Mouse (Mus musculus) neural tube, embryonic 15.5 days (tissue): ENCODE data around the gene Hmg20b. TPM values are rescaled to one million over a fixed set of nuclear protein-coding genes. Genes with fewer than 3 reads are reported as not detected.
A peak's percentile ranks its signal among the peaks of the same experiment; 100 is the strongest.

Experiments used
- ATAC-seq: fragments of 200-750 bp; cut with Nextera tagmentation; 2 replicates; pipeline ENCODE4 v1.8.0; 2017; ENCODE audit warnings: mild to moderate bottlenecking, moderate TSS enrichment, moderate library complexity; ENCODE audit not compliant: low FRiP score
- H3K27ac ChIP-seq: fragments of 300-500 bp; sonication (generic); replicated peaks from 2 replicates; pipeline ENCODE4 v1.5.1; 2015; ENCODE audit warnings: mild to moderate bottlenecking, inconsistent platforms
- H3K27me3 ChIP-seq: fragments of 300-500 bp; sonication (generic); replicated peaks from 2 replicates; pipeline ENCODE4 v1.6.1; 2015; ENCODE audit warnings: inconsistent platforms
- H3K36me3 ChIP-seq: fragments of 300-500 bp; sonication (generic); 2 replicates; pipeline ENCODE4 v1.6.1; 2015; ENCODE audit warnings: inconsistent platforms
- H3K4me1 ChIP-seq: fragments of 300-500 bp; sonication (generic); 2 replicates; pipeline ENCODE4 v1.6.1; 2015; ENCODE audit warnings: inconsistent platforms
- H3K4me2 ChIP-seq: fragments of 300-500 bp; sonication (generic); 2 replicates; pipeline ENCODE4 v1.6.1; 2015; ENCODE audit warnings: inconsistent platforms, mild to moderate bottlenecking, moderate library complexity
- H3K4me3 ChIP-seq: fragments of 300-500 bp; sonication (generic); replicated peaks from 2 replicates; pipeline ENCODE4 v1.5.1; 2015; ENCODE audit warnings: mild to moderate bottlenecking, inconsistent platforms
- H3K9ac ChIP-seq: fragments of 300-500 bp; sonication (generic); replicated peaks from 2 replicates; pipeline ENCODE4 v1.6.1; 2015; ENCODE audit warnings: mild to moderate bottlenecking, inconsistent platforms
- H3K9me3 ChIP-seq: fragments of 300-500 bp; sonication (generic); replicated peaks from 2 replicates; pipeline ENCODE4 v1.6.1; 2016; ENCODE audit warnings: inconsistent platforms
- WGBS: fragments of 180-500 bp; shearing (Covaris S2); methylation state at CpG from one replicate; pipeline ENCODE4 v1.1.7; 2015; ENCODE audit warnings: mixed read lengths; 5-methylcytosine and 5-hydroxymethylcytosine counted together
- polyA plus RNA-seq: library from polyadenylated mRNA; unstranded; fragments of >200 nt; fragmentation: Nextera tagmentation; extraction: Ambion mirVana; gene quantifications from 2 replicates; pipeline ENCODE4 v1.2.1, GENCODE M21; 2015

Gene Hmg20b
- polyA plus RNA-seq, 1 experiment from 2014 or later, result 31.0 TPM

DNA sequence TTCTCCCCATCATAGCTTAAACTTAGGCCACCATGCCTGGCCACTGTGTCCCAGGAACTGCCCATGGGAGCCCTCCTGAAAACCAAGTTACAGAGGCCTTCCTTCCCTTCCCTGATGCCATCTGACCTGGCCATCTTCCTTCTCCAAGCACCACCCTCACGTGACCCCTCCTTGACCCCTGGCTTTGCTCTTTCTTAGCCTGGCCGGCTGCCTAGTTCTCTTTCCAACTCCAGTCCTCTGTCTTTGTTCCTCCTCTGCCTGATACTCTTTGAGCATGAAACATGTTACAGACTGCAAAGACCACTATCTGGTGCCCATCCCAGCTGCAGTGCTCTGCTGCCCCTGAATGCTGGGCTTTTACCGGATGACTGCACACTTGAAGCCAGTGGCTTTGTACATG lies 39.1 kb upstream of the Hmg20b start:
- peak overlapping the region; percentile 3; the same call in 1 of the 2 replicates for H3K27ac ChIP-seq
- peaks cover 48% of the 10 kb centered on the region for H3K4me1 ChIP-seq
- 0 out of 2 replicates have a peak overlapping the region, but pooled peaks have one; percentile 0 for H3K9ac ChIP-seq
- H3K9me3 ChIP-seq, result no peaks in the 10 kb centered on the region
- no peak for ATAC-seq
- H3K4me3 ChIP-seq, result no peak overlapping the region
- H3K4me2 ChIP-seq, result no peak overlapping the region
- WGBS, result 49% methylated on average over 3 of the region's 3 CpGs
- peaks cover 35% of the 10 kb centered on the region for H3K36me3 ChIP-seq
- no peaks in the 10 kb centered on the region for H3K27me3 ChIP-seq

GRCm38 (mm10) chr10:81388505-81389055 lies 38.3 kb upstream of the Hmg20b start, which contains the start of gene Gm48552:
Gm48552 (plus strand) TSS chr10:81389005.
- Histone ChIP-seq H3K9ac (0 out of 2 replicates have a peak within 1 kb of the TSS, but pooled peaks have one; percentile 0), H3K27ac (peak within 1 kb of the TSS; percentile 3; the same call in 1 of the 2 replicates), H3K36me3 (peaks cover 35% of the 10 kb centered on the region), H3K27me3 (no peaks in the 10 kb centered on the region), H3K4me1 (peaks cover 42% of the 10 kb centered on the region), H3K4me3 (no peak within 1 kb of the TSS), H3K9me3 (no peaks in the 10 kb centered on the region), H3K4me2 (no peak within 1 kb of the TSS)
- ATAC-seq, result no peak
- WGBS, result 88% methylated on average over 5 of the region's 5 CpGs

GRCm38 (mm10) chr10:81387716-81388115 lies 37.4 kb upstream of the Hmg20b start:
- ATAC-seq, result no peak
- no peak overlapping the region for H3K4me2 ChIP-seq
- H3K36me3 ChIP-seq, result peaks cover 35% of the 10 kb centered on the region
- 95% methylated on average over 20 of the region's 20 CpGs for WGBS
- H3K4me1 ChIP-seq, result peaks cover 34% of the 10 kb centered on the region
- no peak overlapping the region for H3K9ac ChIP-seq
- no peak overlapping the region for H3K27ac ChIP-seq
- H3K27me3 ChIP-seq, result no peaks in the 10 kb centered on the region
- no peaks in the 10 kb centered on the region for H3K9me3 ChIP-seq
- no peak overlapping the region for H3K4me3 ChIP-seq

GRCm38 (mm10) chr10:81385603-81386306 lies 35.5 kb upstream of the Hmg20b start:
- Histone ChIP-seq H3K9me3 (no peaks in the 10 kb centered on the region), H3K4me1 (peaks cover 34% of the 10 kb centered on the region), H3K27ac (no peak overlapping the region), H3K36me3 (peaks cover 29% of the 10 kb centered on the region), H3K9ac (peak overlapping the region; percentile 79), H3K4me3 (peak overlapping the region; percentile 96), H3K27me3 (no peaks in the 10 kb centered on the region), H3K4me2 (peak overlapping the region; percentile 97)
- WGBS, result 82% methylated on average over 22 of the region's 22 CpGs
- no peak for ATAC-seq

DNA sequence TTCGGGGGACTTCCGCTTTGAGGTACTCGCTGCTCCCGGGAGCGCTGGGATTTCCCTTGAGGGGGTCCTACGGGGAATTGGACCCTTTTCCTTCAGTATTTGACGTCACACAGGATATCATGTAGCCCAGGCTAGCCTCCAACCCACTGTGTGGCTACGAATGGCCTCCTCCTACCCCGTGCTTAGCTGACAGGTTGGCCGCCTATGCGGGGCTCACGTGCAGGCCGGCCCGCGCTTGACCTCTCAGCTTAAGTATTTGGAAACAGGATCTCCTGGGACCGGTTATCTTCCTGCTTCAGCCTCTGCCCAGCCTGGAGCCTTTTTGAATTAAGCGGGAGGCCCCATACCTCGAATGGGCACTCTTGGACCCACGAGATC lies 34.3 kb upstream of the Hmg20b start:
- Histone ChIP-seq H3K27me3 (no peaks in the 10 kb centered on the region), H3K27ac (peak overlapping the region; percentile 86), H3K9ac (peak overlapping the region; percentile 79), H3K9me3 (no peaks in the 10 kb centered on the region), H3K4me2 (peak overlapping the region; percentile 97), H3K4me1 (peaks cover 23% of the 10 kb centered on the region), H3K4me3 (peak overlapping the region; percentile 96), H3K36me3 (peaks cover 29% of the 10 kb centered on the region)
- peak; percentile 25 for ATAC-seq
- 0% methylated on average over 19 of the region's 19 CpGs for WGBS

DNA sequence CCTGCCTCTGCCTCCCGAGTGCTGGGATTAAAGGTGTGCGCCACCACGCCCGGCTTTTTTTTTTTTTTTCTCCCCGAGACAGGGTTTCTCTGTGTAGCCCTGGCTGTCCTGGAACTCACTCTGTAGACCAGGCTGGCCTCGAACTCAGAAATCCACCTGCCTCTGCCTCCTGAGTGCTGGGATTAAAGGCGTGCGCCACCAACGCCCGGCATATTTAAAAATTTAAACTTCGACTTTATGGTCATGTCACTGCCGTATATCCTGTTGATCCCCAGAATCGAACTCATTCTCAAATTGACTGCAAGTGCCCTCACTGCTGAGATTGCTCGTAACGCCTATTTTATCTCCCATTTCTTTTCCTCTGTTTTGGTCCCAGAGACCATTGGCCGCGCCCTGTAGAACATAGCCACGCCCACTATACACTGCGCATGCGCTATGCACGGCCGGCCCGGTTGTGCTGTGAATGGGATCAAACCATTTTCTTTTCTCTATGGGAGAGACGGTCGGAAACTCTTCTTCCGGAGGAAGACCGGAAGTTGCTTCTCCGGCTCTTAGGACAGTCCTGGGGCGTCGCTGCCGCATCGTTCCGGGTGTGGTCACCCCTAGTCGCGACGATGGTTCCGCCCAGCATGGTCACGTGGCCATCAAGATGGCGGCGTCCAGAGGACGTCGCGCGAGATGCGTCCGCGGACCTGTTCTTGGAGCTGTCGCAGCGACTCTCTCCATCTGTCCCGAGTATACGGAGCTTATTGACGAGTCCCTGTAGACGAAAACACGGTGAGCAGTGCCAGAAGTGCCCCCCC lies 33.7 kb upstream of the Hmg20b start, which contains the start of the genes Dohh and Gm48551:
Gene Dohh, plus strand, starts transcription at position 627 of the 803 bp plus-strand sequence.
Gene Gm48551, plus strand, starts transcription at position 665 of the 803 bp plus-strand sequence.
- ATAC-seq, result peak; percentile 92
- peak within 1 kb of the TSS; percentile 86 for H3K27ac ChIP-seq
- peaks cover 29% of the 10 kb centered on the region for H3K36me3 ChIP-seq
- peak within 1 kb of the TSS; percentile 79 for H3K9ac ChIP-seq
- H3K4me2 ChIP-seq, result peak within 1 kb of the TSS; percentile 97
- 8% methylated on average over 54 of the region's 54 CpGs for WGBS
- H3K4me3 ChIP-seq, result peak within 1 kb of the TSS; percentile 96
- H3K9me3 ChIP-seq, result no peaks in the 10 kb centered on the region
- H3K4me1 ChIP-seq, result peaks cover 22% of the 10 kb centered on the region
- H3K27me3 ChIP-seq, result no peaks in the 10 kb centered on the region

DNA sequence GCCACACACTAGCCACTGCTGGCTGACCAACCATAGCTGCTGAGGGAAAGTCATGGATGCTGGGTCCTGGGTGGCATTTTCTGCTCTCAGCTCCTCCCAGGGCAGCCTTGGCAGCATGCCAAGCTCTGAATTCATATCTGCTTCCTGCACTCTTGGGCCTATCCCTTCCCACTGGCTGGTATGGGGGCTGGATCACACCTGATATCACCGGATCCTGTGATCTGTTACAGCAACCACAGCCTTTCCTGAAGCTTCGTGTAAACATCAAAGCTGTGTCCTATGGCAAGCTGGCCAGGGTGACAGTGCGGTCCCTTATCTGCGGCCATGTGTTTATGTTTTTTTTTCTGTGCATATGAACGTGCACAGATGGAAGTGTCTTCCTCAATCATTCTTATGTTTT lies 31.8 kb upstream of the Hmg20b start:
- no peak overlapping the region for H3K9ac ChIP-seq
- ATAC-seq, result no peak

DNA sequence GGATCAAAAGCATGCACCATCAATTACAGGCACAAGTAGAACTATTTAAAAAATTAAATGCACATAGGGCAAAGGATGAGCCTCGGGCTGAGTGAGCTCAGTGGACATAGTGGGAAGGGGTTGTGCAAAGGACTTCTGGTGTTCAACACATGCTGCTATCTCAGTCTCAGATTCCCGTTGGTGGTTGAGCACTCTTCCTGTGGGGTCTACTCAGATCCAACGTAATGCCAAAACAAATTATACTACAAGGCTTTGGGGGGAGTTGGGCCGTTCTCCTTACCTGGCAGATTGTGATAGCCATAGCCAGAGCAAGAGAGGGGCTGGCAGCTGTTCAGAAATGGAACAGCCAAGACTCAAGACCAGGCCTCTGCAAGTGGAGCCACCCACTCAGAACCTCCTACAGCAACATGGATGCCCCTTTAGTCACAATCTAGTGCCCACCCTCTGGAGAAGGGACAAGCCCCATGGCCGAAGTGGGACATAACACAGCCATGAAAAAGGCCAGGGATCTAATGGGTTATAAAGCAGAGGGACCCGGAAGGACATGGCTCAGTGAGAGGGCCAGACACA lies 29.6 kb upstream of the Hmg20b start:
- Histone ChIP-seq H3K4me3 (no peak overlapping the region), H3K9me3 (no peaks in the 10 kb centered on the region), H3K27me3 (no peaks in the 10 kb centered on the region), H3K4me2 (no peak overlapping the region), H3K4me1 (peaks cover 36% of the 10 kb centered on the region), H3K36me3 (0 out of 2 replicates have a peak, but pooled peaks cover 4% of the 10 kb centered on the region), H3K27ac (no peak overlapping the region), H3K9ac (no peak overlapping the region)
- WGBS, result 91% methylated on average over 6 of the region's 6 CpGs
- no peak for ATAC-seq

More for the DNA sequence above, 31.8 kb upstream of the Hmg20b start:
- H3K9me3 ChIP-seq, result no peaks in the 10 kb centered on the region
- no peaks in the 10 kb centered on the region for H3K27me3 ChIP-seq
- H3K4me3 ChIP-seq, result no peak overlapping the region
- WGBS, result 89% methylated on average over 5 of the region's 5 CpGs
- H3K36me3 ChIP-seq, result peaks cover 12% of the 10 kb centered on the region
- H3K4me2 ChIP-seq, result no peak overlapping the region
- H3K27ac ChIP-seq, result no peak overlapping the region
- H3K4me1 ChIP-seq, result peaks cover 31% of the 10 kb centered on the region

DNA sequence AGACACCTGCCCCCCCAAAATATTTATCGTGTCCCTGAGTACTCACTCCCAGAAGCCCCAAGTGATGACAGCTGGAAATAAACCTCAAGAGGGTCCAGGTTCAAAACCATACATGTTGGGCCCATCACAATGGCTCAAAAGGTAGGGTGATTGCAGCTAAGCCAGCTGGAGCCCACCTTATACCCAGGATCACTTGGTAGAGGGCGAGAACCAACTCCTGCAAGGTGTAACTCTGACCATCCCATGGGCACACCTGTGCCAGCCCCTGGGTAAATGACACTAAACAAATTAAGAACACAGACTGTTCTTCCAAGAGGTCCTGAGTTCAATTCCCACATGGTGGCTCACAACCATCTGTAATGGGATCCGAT lies 28.9 kb upstream of the Hmg20b start:
- Histone ChIP-seq H3K36me3 (peaks cover 7% of the 10 kb centered on the region; the same call in 1 of the 2 replicates), H3K27me3 (no peaks in the 10 kb centered on the region), H3K9ac (peak overlapping the region; percentile 36), H3K4me1 (peaks cover 35% of the 10 kb centered on the region), H3K4me2 (peak overlapping the region; percentile 86), H3K27ac (peak overlapping the region; percentile 86), H3K4me3 (peak overlapping the region; percentile 82), H3K9me3 (no peaks in the 10 kb centered on the region)
- WGBS, result 59% methylated on average over 3 of the region's 3 CpGs
- ATAC-seq, result no peak

- peak overlapping the region; percentile 86 for H3K4me2 ChIP-seq
- peak; percentile 96 for ATAC-seq
- no peaks in the 10 kb centered on the region for H3K9me3 ChIP-seq
- peaks cover 36% of the 10 kb centered on the region for H3K4me1 ChIP-seq
- peak overlapping the region; percentile 82 for H3K4me3 ChIP-seq
- peak overlapping the region; percentile 86 for H3K9ac ChIP-seq
- peak overlapping the region; percentile 86 for H3K27ac ChIP-seq
- WGBS, result under 1% methylated on average over 46 of the region's 46 CpGs
- peaks cover 7% of the 10 kb centered on the region for H3K36me3 ChIP-seq
- H3K27me3 ChIP-seq, result no peaks in the 10 kb centered on the region
Measured at GRCm38 (mm10) chr10:81378553-81379182, 28.4 kb upstream of the Hmg20b start.
